Mouse (Mus musculus) cortical plate, adult 2 months (tissue): ENCODE data around the gene Copg1. TPM values are rescaled to one million over a fixed set of nuclear protein-coding genes. Genes with fewer than 3 reads are reported as not detected.

ENCODE experiments used
- H3K27ac ChIP-seq: fragments of 200-500 bp; 2 replicates; pipeline ENCODE4 v1.5.1; 2012; ENCODE audit warnings: low read length, control low read depth, inconsistent platforms; ENCODE audit not compliant: insufficient read depth
- H3K4me1 ChIP-seq: fragments of 200-500 bp; 2 replicates; pipeline ENCODE4 v1.6.1; 2011; ENCODE audit warnings: low read length; ENCODE audit not compliant: control insufficient read depth, insufficient read depth
- H3K4me3 ChIP-seq: fragments of 200-500 bp; 2 replicates; pipeline ENCODE4 v1.5.1; 2011; ENCODE audit warnings: mild to moderate bottlenecking, low read length, control low read depth; ENCODE audit not compliant: insufficient read depth
- CTCF ChIP-seq: fragments of 200-500 bp; IDR thresholded peaks from 2 replicates; pipeline ENCODE4 v1.5.1; 2011; ENCODE audit warnings: mild to moderate bottlenecking, control low read depth, low read length; ENCODE audit not compliant: insufficient read depth; ENCODE audit errors: extremely low read depth
- POLR2A ChIP-seq: fragments of 200-500 bp; IDR thresholded peaks from 2 replicates; pipeline ENCODE4 v1.6.1; 2011; ENCODE audit warnings: mild to moderate bottlenecking, low read length, control low read depth; ENCODE audit not compliant: insufficient read depth; ENCODE audit errors: extremely low read depth
- polyA plus RNA-seq: library from polyadenylated mRNA; depleted of rRNA; stranded (reverse); fragments of >200 nt; gene quantifications from 2 replicates; pipeline ENCODE4 v1.2.3, GENCODE M21; 2012

Copg1 gene
- polyA plus RNA-seq, 1 experiment: 165 TPM

DNA sequence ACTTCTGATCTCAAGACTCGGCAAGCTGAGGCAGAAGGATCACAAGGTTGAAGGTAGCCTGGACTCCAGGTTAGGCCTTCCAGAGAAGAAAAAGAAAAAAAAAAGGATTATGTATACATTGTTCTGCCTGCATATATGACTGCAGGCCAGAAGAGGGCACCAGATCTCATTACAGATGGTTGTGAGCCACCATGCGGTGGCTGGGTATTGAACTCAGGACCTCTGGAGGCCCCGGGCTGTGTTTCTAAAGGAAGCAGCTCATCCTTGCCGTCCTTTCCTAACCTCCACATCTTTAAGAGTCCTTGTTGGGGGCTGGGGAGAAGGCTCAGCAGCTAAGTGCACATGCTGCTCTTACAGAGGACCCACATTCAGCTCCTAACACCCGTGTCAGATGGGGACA lies 19.0 kb downstream of the Copg1 start:
- Histone ChIP-seq H3K27ac (no peak overlapping the region), H3K4me1 (peaks cover 3% of the 10 kb centered on the region; the same call in 1 of the 2 replicates), H3K4me3 (no peak overlapping the region)
- TF ChIP-seq POLR2A: no peak
- TF ChIP-seq CTCF: peak; percentile 34; the same call in 1 of the 2 replicates

GRCm38 (mm10) chr6:87909181-87909580 lies 21.6 kb downstream of the Copg1 start:
- no peak overlapping the region for H3K4me3 ChIP-seq
- H3K27ac ChIP-seq: peak overlapping the region; percentile 69
- TF ChIP-seq POLR2A (no peak), CTCF (no peak)
- H3K4me1 ChIP-seq: peaks cover 3% of the 10 kb centered on the region; the same call in 1 of the 2 replicates

DNA sequence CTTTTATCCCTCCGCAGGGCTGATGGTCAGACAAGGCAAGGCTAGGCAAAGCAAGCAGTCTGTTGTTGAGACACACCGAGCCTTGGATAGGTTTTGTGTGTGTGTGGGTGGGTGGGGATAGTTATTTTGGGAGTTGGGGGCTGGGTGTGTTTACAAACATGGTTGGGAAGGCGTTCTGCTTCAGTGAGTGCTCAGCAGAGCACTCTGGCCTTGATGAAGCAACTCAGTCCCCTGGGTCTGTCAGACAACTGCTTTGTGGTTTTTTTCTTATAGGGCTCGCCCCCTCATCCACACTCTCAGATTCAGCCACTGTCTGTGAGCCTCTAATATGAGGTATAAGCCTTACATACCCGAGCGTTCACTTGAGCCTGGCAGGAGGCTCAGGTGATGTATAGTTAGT lies 23.9 kb downstream of the Copg1 start:
- peaks cover 9% of the 10 kb centered on the region for H3K4me1 ChIP-seq
- no peak overlapping the region for H3K27ac ChIP-seq
- H3K4me3 ChIP-seq: no peak overlapping the region
- no peak for TF ChIP-seq POLR2A
- no peak for TF ChIP-seq CTCF

- Histone ChIP-seq H3K27ac (peak within 1 kb of the TSS; percentile 24; the same call in 1 of the 2 replicates), H3K4me1 (peaks cover 11% of the 10 kb centered on the region), H3K4me3 (peak within 1 kb of the TSS; percentile 74)
- TF ChIP-seq POLR2A (peak; percentile 55; the same call in 1 of the 2 replicates), CTCF (no peak)
These were observed 26.2 kb downstream of the Copg1 start, which contains the start of gene Hmces for GRCm38 (mm10) chr6:87913661-87914325. Gene Hmces (plus strand): TSS chr6:87913935.

DNA sequence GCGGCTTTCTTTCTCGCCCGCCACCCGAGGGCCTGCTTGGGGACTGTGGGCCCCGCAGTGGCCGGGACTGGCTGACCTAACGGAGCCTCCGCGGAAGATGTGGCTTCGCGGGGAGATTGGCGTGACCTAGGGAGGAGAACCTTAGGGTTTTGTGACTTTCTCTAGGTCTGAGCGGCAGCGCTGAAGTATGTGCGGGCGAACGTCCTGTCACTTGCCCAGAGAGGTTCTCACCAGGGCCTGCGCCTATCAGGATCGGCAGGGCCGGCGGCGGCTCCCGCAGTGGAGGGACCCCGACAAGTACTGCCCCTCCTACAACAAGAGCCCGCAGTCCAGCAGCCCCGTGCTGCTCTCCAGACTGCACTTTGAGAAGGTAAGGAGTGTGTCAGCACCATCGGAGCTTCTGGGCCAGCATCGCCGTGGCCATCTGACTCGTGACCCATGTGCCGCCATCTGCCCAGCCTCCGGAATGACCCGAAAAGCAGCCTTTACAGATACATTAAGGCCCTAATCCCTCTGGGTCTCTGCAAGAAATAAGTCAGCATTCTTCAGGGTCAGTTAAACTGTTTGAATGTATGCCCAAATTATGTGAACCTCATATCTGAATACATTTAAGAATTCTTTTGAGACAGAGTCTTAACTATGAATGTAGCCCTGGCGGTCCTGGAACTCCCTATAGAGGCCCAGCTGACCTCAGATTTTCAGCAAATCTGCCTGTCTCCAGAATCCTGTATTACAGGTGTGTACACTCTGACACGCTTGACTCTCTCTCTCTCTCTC lies 26.9 kb downstream of the Copg1 start:
- Histone ChIP-seq H3K4me1 (peaks cover 11% of the 10 kb centered on the region), H3K4me3 (peak overlapping the region; percentile 74), H3K27ac (peak overlapping the region; percentile 24; the same call in 1 of the 2 replicates)
- TF ChIP-seq POLR2A (no peak), CTCF (no peak)

GRCm38 (mm10) chr6:87915939-87916338 lies 28.3 kb downstream of the Copg1 start:
- Histone ChIP-seq H3K4me1 (peaks cover 11% of the 10 kb centered on the region), H3K27ac (no peak overlapping the region), H3K4me3 (no peak overlapping the region)
- no peak for TF ChIP-seq POLR2A
- no peak for TF ChIP-seq CTCF

GRCm38 (mm10) chr6:87921201-87921600 lies 33.6 kb downstream of the Copg1 start:
- TF ChIP-seq POLR2A (no peak), CTCF (no peak)
- Histone ChIP-seq H3K4me3 (no peak overlapping the region), H3K27ac (no peak overlapping the region), H3K4me1 (peaks cover 7% of the 10 kb centered on the region)

- no peak overlapping the region for H3K27ac ChIP-seq
- H3K4me3 ChIP-seq: no peak overlapping the region
- peaks cover 4% of the 10 kb centered on the region; the same call in 1 of the 2 replicates for H3K4me1 ChIP-seq
- TF ChIP-seq CTCF (no peak), POLR2A (no peak)
These were observed 36.0 kb downstream of the Copg1 start for GRCm38 (mm10) chr6:87923624-87924023.

GRCm38 (mm10) chr6:87935037-87935436 lies 47.4 kb downstream of the Copg1 start:
- TF ChIP-seq CTCF (no peak), POLR2A (no peak)
- no peak overlapping the region for H3K4me3 ChIP-seq
- H3K27ac ChIP-seq: no peak overlapping the region
- no peaks in the 10 kb centered on the region for H3K4me1 ChIP-seq

DNA sequence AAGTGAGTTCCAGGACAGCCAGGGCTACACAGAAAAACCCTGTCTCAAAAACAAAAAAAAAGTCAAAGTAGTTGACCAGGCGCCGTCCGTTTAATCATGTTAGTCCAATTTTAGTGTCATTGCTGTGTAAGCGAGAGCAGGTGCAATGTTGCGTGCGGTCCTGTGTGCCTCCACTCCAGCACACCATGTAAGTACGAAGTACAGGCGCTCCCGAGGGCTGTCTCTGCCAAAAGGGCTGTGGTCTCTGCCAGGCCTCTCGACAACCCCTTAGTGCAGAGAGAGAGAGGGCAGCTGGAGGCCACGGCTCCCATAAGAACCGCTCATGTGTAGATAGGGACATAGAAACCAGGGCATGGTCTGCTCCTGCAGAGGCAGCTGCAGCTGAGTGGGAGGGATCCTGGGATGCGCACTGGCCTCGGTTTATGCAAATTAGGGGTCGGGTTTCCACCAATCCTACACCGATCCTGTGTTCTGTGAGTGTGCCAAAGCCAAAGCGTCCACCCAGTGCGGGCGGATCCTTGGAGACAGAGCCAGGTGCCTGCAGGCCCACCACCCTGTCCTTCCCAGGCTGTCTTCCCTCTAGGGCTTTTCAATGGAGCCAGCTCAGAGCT lies 49.7 kb downstream of the Copg1 start:
- H3K4me1 ChIP-seq: no peaks in the 10 kb centered on the region
- no peak overlapping the region for H3K4me3 ChIP-seq
- no peak overlapping the region for H3K27ac ChIP-seq
- TF ChIP-seq POLR2A (no peak), CTCF (no peak)
